Mouse (Mus musculus) layer of hippocampus, adult 6 months (tissue): ENCODE data around the gene Pck1. TPM values are rescaled to one million over a fixed set of nuclear protein-coding genes. Genes with fewer than 3 reads are reported as not detected.

ENCODE experiments used
- long read RNA-seq, 2 experiments: library from polyadenylated mRNA; unstranded; transcript quantifications; one replicate each; pipeline ENCODE4 v2.0.0; 2019 to 2020
- polyA plus RNA-seq: library from polyadenylated mRNA; unstranded; fragments of <200 nt; fragmentation: Nextera tagmentation; gene quantifications from 2 replicates; pipeline ENCODE4 v1.2.3, GENCODE M21; 2021

Pck1 gene
- polyA plus RNA-seq: not detected in 2 replicates
- long read RNA-seq, experiment 1: 0 reads
- long read RNA-seq, experiment 2: 0 reads

GRCm38 (mm10) chr2:173152436-173153151 lies at the start of gene Pck1:
Pck1 (plus strand) TSS chr2:173153048.

GRCm38 (mm10) chr2:173119023-173119944 lies 33.6 kb upstream of the Pck1 start, which contains the start of gene Ctcfl:
Ctcfl (minus strand) TSS chr2:173119525.

Other genes starting within 250 kb of the Pck1 start
- gene Bmp7, start 212.7 kb upstream of the Pck1 start, polyA plus RNA-seq: 5.0 and 5.2 TPM in 2 replicates
- 0.08 TPM in 1 of 2 replicates, not detected in the other for gene Spo11, start 175.3 kb upstream of the Pck1 start, polyA plus RNA-seq
- gene Rae1, start 152.9 kb upstream of the Pck1 start, polyA plus RNA-seq: 79.3 and 80.0 TPM in 2 replicates
- gene Rbm38, start 132.6 kb upstream of the Pck1 start, polyA plus RNA-seq: 3.9 TPM in 2 replicates
- gene Ctcfl, start 33.5 kb upstream of the Pck1 start, polyA plus RNA-seq: not detected in 2 replicates
- gene Zbp1, start 65.9 kb downstream of the Pck1 start, polyA plus RNA-seq: 0.25 and 0.60 TPM in 2 replicates
- gene Pmepa1, start 123.5 kb downstream of the Pck1 start, polyA plus RNA-seq: 3.1 and 4.9 TPM in 2 replicates